Mouse (Mus musculus) CH12.LX (cell line): Measurements from ENCODE around the gene Trex1.

Source experiments
- BHLHE40 ChIP-seq: IDR thresholded peaks from 2 replicates; pipeline ENCODE4 v1.6.1; 2011; ENCODE audit warnings: mild to moderate bottlenecking, low read depth, low read length, improper control_type of control experiment
- CHD2 ChIP-seq: IDR thresholded peaks from 2 replicates; pipeline ENCODE4 v1.6.1; 2011; ENCODE audit warnings: low read length, improper control_type of control experiment
- CTCF ChIP-seq, 2 experiments: IDR thresholded peaks in 1 of 2; conservative IDR thresholded peaks in 1 of 2; 2 replicates each; pipeline ENCODE4 v1.5.1; 2011 to 2012; ENCODE audit warnings: low read depth in 2 of 2, low read length in 2 of 2, improper control_type of control experiment in 1 of 2, inconsistent platforms in 1 of 2, mild to moderate bottlenecking in 1 of 2, moderate library complexity in 1 of 2
- ELF1 ChIP-seq: IDR thresholded peaks from 2 replicates; pipeline ENCODE4 v1.6.1; 2014; ENCODE audit warnings: low read depth, mild to moderate bottlenecking, inconsistent platforms, low read length, improper control_type of control experiment
- EP300 ChIP-seq: IDR thresholded peaks from 2 replicates; pipeline ENCODE4 v1.6.1; 2011; ENCODE audit warnings: low read length, improper control_type of control experiment
- ETS1 ChIP-seq: conservative IDR thresholded peaks from 2 replicates; pipeline ENCODE4 v1.6.1; 2012; ENCODE audit warnings: low read depth, mild to moderate bottlenecking, inconsistent platforms, low read length, improper control_type of control experiment, moderate library complexity
- MAZ ChIP-seq: IDR thresholded peaks from 2 replicates; pipeline ENCODE4 v1.6.1; 2012; ENCODE audit warnings: low read depth, mild to moderate bottlenecking, inconsistent platforms, low read length, improper control_type of control experiment, moderate library complexity
- POLR2A ChIP-seq: IDR thresholded peaks from 2 replicates; pipeline ENCODE4 v1.6.1; 2011; ENCODE audit warnings: low read depth, mild to moderate bottlenecking, improper control_type of control experiment, low read length
- POLR2AphosphoS2 ChIP-seq: IDR thresholded peaks from 2 replicates; pipeline ENCODE4 v1.6.1; 2011; ENCODE audit warnings: low read depth, low read length, improper control_type of control experiment
- RCOR1 ChIP-seq: conservative IDR thresholded peaks from 2 replicates; pipeline ENCODE4 v1.6.1; 2012; ENCODE audit warnings: low read depth, mild to moderate bottlenecking, inconsistent platforms, low read length, improper control_type of control experiment
- USF1 ChIP-seq: IDR thresholded peaks from 2 replicates; pipeline ENCODE4 v1.6.1; 2014; ENCODE audit warnings: low read depth, mild to moderate bottlenecking, inconsistent platforms, low read length, improper control_type of control experiment

GRCm38 (mm10) chr9:109097291-109097690, 37.8 kb upstream of the Trex1 start:
- TF ChIP-seq POLR2AphosphoS2 (no peak), ELF1 (no peak), RCOR1 (no peak), CTCF (conservative IDR thresholded peaks at IDR 0.05 in 1 of 2, IDR thresholded peaks at IDR 0.05 in 1 of 2; ENCODE audit: low read depth in 2 of 2, low read length in 2 of 2) (no peak), USF1 (no peak), EP300 (no peak), POLR2A (no peak), ETS1 (no peak), MAZ (no peak), CHD2 (no peak), BHLHE40 (no peak)
